ENCODE assay signal across 8 mouse cellular contexts in genomic region chr2:3229060-3229459, GRCm38 (mm10). TPM values are rescaled to one million over a fixed set of nuclear protein-coding genes. Genes with fewer than 3 reads are reported as not detected.
DNase-seq lines count a peak whose midpoint lies in the region; ATAC-seq lines count a peak whose summit lies in the region.

No protein-coding gene starts in this region.

- H3K27me3 ChIP-seq in heart, embryonic 11.5 days (ENCODE audit: control insufficient read depth, insufficient read depth, low read length): no peaks in the 10 kb centered on the region
- H3K27me3 ChIP-seq in midbrain, embryonic 16.5 days (ENCODE audit: control insufficient read depth, insufficient read depth, low read depth, low read length): no peaks in the 10 kb centered on the region
- H3K27me3 ChIP-seq in stomach, embryonic 16.5 days (ENCODE audit: control insufficient read depth, insufficient read depth, low read length): no peaks in the 10 kb centered on the region

- WGBS in heart, embryonic 11.5 days (ENCODE audit: insufficient replicate concordance): 11% methylated on average over 2 of the region's 2 CpGs
- 17% methylated on average over 2 of the region's 2 CpGs for WGBS in midbrain, embryonic 16.5 days
- WGBS in stomach, embryonic 16.5 days: 8% methylated on average over 2 of the region's 2 CpGs

- no peaks in the 10 kb centered on the region for H3K4me1 ChIP-seq in heart, embryonic 11.5 days (ENCODE audit: control insufficient read depth, insufficient read depth, low read length)
- H3K4me1 ChIP-seq in midbrain, embryonic 16.5 days (ENCODE audit: control insufficient read depth, insufficient read depth, low read length): no peaks in the 10 kb centered on the region
- no peaks in the 10 kb centered on the region for H3K4me1 ChIP-seq in stomach, embryonic 16.5 days (ENCODE audit: control insufficient read depth, insufficient read depth, low read length)

- no peak overlapping the region for H3K4me2 ChIP-seq in heart, embryonic 11.5 days
- H3K4me2 ChIP-seq in midbrain, embryonic 16.5 days (ENCODE audit: low read length): no peak overlapping the region
- no peak overlapping the region for H3K4me2 ChIP-seq in stomach, embryonic 16.5 days (ENCODE audit: low read depth, low read length)

- DNase-seq in heart, adult 18-20 months: peak; percentile 66 to 86
- peak; percentile 47 to 48 for DNase-seq in gastrocnemius, postnatal 36 days
- DNase-seq in kidney, adult 18-20 months: peak; percentile 79
- peak; percentile 60 for DNase-seq in left cerebral cortex, postnatal 4 days

- H3K9me3 ChIP-seq in heart, embryonic 11.5 days (replicated peaks; ENCODE audit: control insufficient read depth, low read length): no peaks in the 10 kb centered on the region
- no peaks in the 10 kb centered on the region for H3K9me3 ChIP-seq in midbrain, embryonic 16.5 days (replicated peaks; ENCODE audit: control insufficient read depth, low read length, poor library complexity, severe bottlenecking)
- H3K9me3 ChIP-seq in stomach, embryonic 16.5 days (replicated peaks; ENCODE audit: control insufficient read depth, low read length): no peaks in the 10 kb centered on the region

- no peak overlapping the region for H3K27ac ChIP-seq in heart, embryonic 11.5 days (ENCODE audit: low read depth, low read length)
- no peak overlapping the region for H3K27ac ChIP-seq in midbrain, embryonic 16.5 days (ENCODE audit: low read length)
- H3K27ac ChIP-seq in stomach, embryonic 16.5 days (ENCODE audit: low read length): no peak overlapping the region

- no peak overlapping the region for H3K9ac ChIP-seq in heart, embryonic 11.5 days (ENCODE audit: low read depth, low read length)
- no peak overlapping the region for H3K9ac ChIP-seq in midbrain, embryonic 16.5 days (ENCODE audit: low read depth, low read length)
- H3K9ac ChIP-seq in stomach, embryonic 16.5 days (ENCODE audit: low read length): no peak overlapping the region

- H3K36me3 ChIP-seq in heart, embryonic 11.5 days (ENCODE audit: control insufficient read depth, insufficient read depth, low read length): peaks cover 11% of the 10 kb centered on the region; the same call in 1 of the 2 replicates
- H3K36me3 ChIP-seq in midbrain, embryonic 16.5 days (ENCODE audit: control insufficient read depth, insufficient read depth, low read length): peaks cover 14% of the 10 kb centered on the region
- 0 out of 2 replicates have a peak, but pooled peaks cover 7% of the 10 kb centered on the region for H3K36me3 ChIP-seq in stomach, embryonic 16.5 days (ENCODE audit: control insufficient read depth, insufficient read depth, low read length)

- intact Hi-C loops in gastrocnemius, postnatal 36 days (cut with DNase I): loop anchor here (5.0 kb wide), 1 partner anchor 112 kb away; no protein-coding TSS in a partner anchor
- intact Hi-C loops in left cerebral cortex, postnatal 4 days (cut with DNase I): loop anchor here (2.0 kb wide), 1 partner anchor 110 kb away; no protein-coding TSS in a partner anchor

- no peak for ATAC-seq in heart, embryonic 11.5 days (replicated peaks; ENCODE audit: insufficient number of reproducible peaks, low FRiP score, low TSS enrichment)
- peak; percentile 97 for ATAC-seq in common myeloid progenitor, adult 5-6 weeks (replicated peaks; ENCODE audit: low read depth, poor library complexity, severe bottlenecking)
- peak; percentile 83 for ATAC-seq in midbrain, embryonic 16.5 days
- ATAC-seq in stomach, embryonic 16.5 days (ENCODE audit: insufficient read depth, low FRiP score): peak; percentile 66; the same call in 1 of the 2 replicates

- H3K4me3 ChIP-seq in heart, embryonic 11.5 days (ENCODE audit: low read depth, low read length): no peak overlapping the region
- no peak overlapping the region for H3K4me3 ChIP-seq in midbrain, embryonic 16.5 days (ENCODE audit: low read depth, low read length)
- no peak overlapping the region for H3K4me3 ChIP-seq in stomach, embryonic 16.5 days (replicated peaks; ENCODE audit: low read length)

RNA-seq across cellular contexts. Expression of gene Nmt2, which starts 55.0 kb away (rescaled TPM):
- 1 to 10 TPM; 8.5 to 9.1 TPM for total RNA-seq in heart, adult 18-20 months (2021)
- 38.2 and 40.2 TPM in 2 replicates for polyA plus RNA-seq in heart, embryonic 11.5 days (2014; fragmentation: Nextera tagmentation; extraction: Ambion mirVana)
- 38.6 and 41.7 TPM in 2 replicates for total RNA-seq in common myeloid progenitor, adult 5-6 weeks (2017)
- 1 to 10 TPM; 8.2 to 9.0 TPM for total RNA-seq in gastrocnemius, postnatal 36 days (2021)
- 100 to 1,000 TPM in 1 of 2 experiments, 10 to 100 TPM in 1; 94.1 to 106 TPM for total RNA-seq in left cerebral cortex, postnatal 4 days (2021)
- 121 and 122 TPM in 2 replicates for polyA plus RNA-seq in midbrain, embryonic 16.5 days (2015; fragmentation: Nextera tagmentation; extraction: Ambion mirVana)
- polyA plus RNA-seq in stomach, embryonic 16.5 days (2015; fragmentation: Nextera tagmentation; extraction: Ambion mirVana): 36.7 and 39.3 TPM in 2 replicates
